Mouse (Mus musculus): Measurements from ENCODE around the gene Olfr692.
A peak's percentile ranks its signal among the peaks of the same experiment; 100 is the strongest.
"Not testable (repeated sequence)": the region's sequence is repeated elsewhere in the genome, so short reads cannot be mapped to it uniquely, and the experiment has no call there.

Olfr692 gene

GRCm38 (mm10) chr7:105367930-105368329 lies at the start of gene Olfr692:
Gene Olfr692, plus strand, starts transcription at chr7:105368230.
- no peak for DNase-seq (ENCODE audit: low spot score)

- no peak for DNase-seq (ENCODE audit: low spot score)
These were observed 42.7 kb upstream of the Olfr692 start for GRCm38 (mm10) chr7:105325302-105325701.

GRCm38 (mm10) chr7:105334004-105334403 lies 34.0 kb upstream of the Olfr692 start, which contains the start of gene Olfr690:
Gene Olfr690, minus strand, starts transcription at chr7:105334104.
- DNase-seq (ENCODE audit: low spot score): no peak

GRCm38 (mm10) chr7:105342170-105342569 lies 25.9 kb upstream of the Olfr692 start, which contains the start of gene Olfr691:
Gene Olfr691, minus strand, starts transcription at chr7:105342270.
- DNase-seq (ENCODE audit: low spot score): no peak

- no peak for DNase-seq (ENCODE audit: low spot score)
These were observed 25.3 kb upstream of the Olfr692 start for GRCm38 (mm10) chr7:105342752-105343151.

GRCm38 (mm10) chr7:105356064-105356463 lies 12.0 kb upstream of the Olfr692 start:
- DNase-seq (ENCODE audit: low spot score): not testable (repeated sequence)

- DNase-seq (ENCODE audit: low spot score): not testable (repeated sequence)
These were observed 11.5 kb upstream of the Olfr692 start for GRCm38 (mm10) chr7:105356487-105356886.

- no peak for DNase-seq (ENCODE audit: low spot score)
These were observed 6.3 kb upstream of the Olfr692 start for GRCm38 (mm10) chr7:105361713-105362112.

- no peak for DNase-seq (ENCODE audit: low spot score)
These were observed 762 bp upstream of the Olfr692 start for GRCm38 (mm10) chr7:105367268-105367667.

- no peak for DNase-seq (ENCODE audit: low spot score)
These were observed 491 bp downstream of the Olfr692 start for GRCm38 (mm10) chr7:105368521-105368920.

GRCm38 (mm10) chr7:105372912-105373311 lies 4.9 kb downstream of the Olfr692 start:
- no peak for DNase-seq (ENCODE audit: low spot score)

- DNase-seq (ENCODE audit: low spot score): no peak
These were observed 5.5 kb downstream of the Olfr692 start for GRCm38 (mm10) chr7:105373509-105373908.

- DNase-seq (ENCODE audit: low spot score): no peak
These were observed 5.9 kb downstream of the Olfr692 start for GRCm38 (mm10) chr7:105373976-105374375.

GRCm38 (mm10) chr7:105374866-105375265 lies 6.8 kb downstream of the Olfr692 start, which contains the start of gene Gm5901:
Gene Gm5901, plus strand, starts transcription at chr7:105375038.
- no peak for DNase-seq (ENCODE audit: low spot score)

GRCm38 (mm10) chr7:105380329-105380728 lies 12.3 kb downstream of the Olfr692 start:
- no peak for DNase-seq (ENCODE audit: low spot score)

- DNase-seq (ENCODE audit: low spot score): no peak
These were observed 19.7 kb downstream of the Olfr692 start for GRCm38 (mm10) chr7:105387696-105388095.

- DNase-seq (ENCODE audit: low spot score): no peak
These were observed 22.2 kb downstream of the Olfr692 start for GRCm38 (mm10) chr7:105390236-105390635.

GRCm38 (mm10) chr7:105394606-105395005 lies 26.6 kb downstream of the Olfr692 start:
- no peak for DNase-seq (ENCODE audit: low spot score)

GRCm38 (mm10) chr7:105395131-105395820 lies 27.2 kb downstream of the Olfr692 start:
- no peak for DNase-seq (ENCODE audit: low spot score)

GRCm38 (mm10) chr7:105396126-105396525 lies 28.1 kb downstream of the Olfr692 start:
- DNase-seq (ENCODE audit: low spot score): no peak

GRCm38 (mm10) chr7:105399058-105399934 lies 31.3 kb downstream of the Olfr692 start:
- DNase-seq (ENCODE audit: low spot score): peak; percentile 25

GRCm38 (mm10) chr7:105399935-105400624 lies 32.0 kb downstream of the Olfr692 start, which contains the start of gene Fam160a2:
Gene Fam160a2, minus strand, starts transcription at chr7:105400054.
- DNase-seq (ENCODE audit: low spot score): peak; percentile 100
